Mouse (Mus musculus) embryonic facial prominence, embryonic 11.5 days (tissue): ENCODE data around the gene Pdxk. TPM values are rescaled to one million over a fixed set of nuclear protein-coding genes. Genes with fewer than 3 reads are reported as not detected.

ENCODE experiments used
- ATAC-seq: fragments of 200-750 bp; cut with Nextera tagmentation; replicated peaks from 2 replicates; pipeline ENCODE4 v1.8.0; 2017; ENCODE audit warnings: low read depth; ENCODE audit not compliant: insufficient number of reproducible peaks, low FRiP score, low TSS enrichment
- DNase-seq: peaks from one replicate; pipeline ENCODE4 v3.0.0-alpha.2; 2015; ENCODE audit warnings: low spot score
- H3K27ac ChIP-seq: fragments of 300-500 bp; sonication (generic); replicated peaks from 2 replicates; pipeline ENCODE4 v1.5.1; 2014; ENCODE audit warnings: mild to moderate bottlenecking, low read depth, low read length, control low read depth
- H3K27me3 ChIP-seq: fragments of 300-500 bp; sonication (generic); 2 replicates; pipeline ENCODE4 v1.6.1; 2014; ENCODE audit warnings: mild to moderate bottlenecking, low read length, moderate library complexity, mixed read lengths; ENCODE audit not compliant: control insufficient read depth, insufficient read depth
- H3K36me3 ChIP-seq: fragments of 300-500 bp; sonication (generic); replicated peaks from 2 replicates; pipeline ENCODE4 v1.6.1; 2014; ENCODE audit warnings: low read depth, mild to moderate bottlenecking, low read length, moderate library complexity, mixed read lengths; ENCODE audit not compliant: control insufficient read depth, insufficient read depth
- H3K4me1 ChIP-seq: fragments of 300-500 bp; sonication (generic); 2 replicates; pipeline ENCODE4 v1.6.1; 2014; ENCODE audit warnings: low read length, mixed read lengths; ENCODE audit not compliant: control insufficient read depth, insufficient read depth
- H3K4me2 ChIP-seq: fragments of 300-500 bp; sonication (generic); 2 replicates; pipeline ENCODE4 v1.6.1; 2014; ENCODE audit warnings: low read depth, mild to moderate bottlenecking, control low read depth, low read length, moderate library complexity
- H3K4me3 ChIP-seq: fragments of 300-500 bp; sonication (generic); 2 replicates; pipeline ENCODE4 v1.5.1; 2014; ENCODE audit warnings: low read depth, low read length, control low read depth
- H3K9ac ChIP-seq: fragments of 300-500 bp; sonication (generic); replicated peaks from 2 replicates; pipeline ENCODE4 v1.6.1; 2014; ENCODE audit warnings: mild to moderate bottlenecking, control low read depth, low read length
- H3K9me3 ChIP-seq: fragments of 300-500 bp; sonication (generic); replicated peaks from 2 replicates; pipeline ENCODE4 v1.6.1; 2016; ENCODE audit warnings: mild to moderate bottlenecking, low read length, inconsistent platforms, mixed read lengths; ENCODE audit not compliant: control insufficient read depth
- WGBS: fragments of 180-500 bp; shearing (Covaris S2); extraction: QIAGEN DNeasy Blood & Tissue Kit; methylation state at CpG from one replicate; pipeline ENCODE4 v1.1.7; 2014; 5-methylcytosine and 5-hydroxymethylcytosine counted together
- polyA plus RNA-seq: library from polyadenylated mRNA; unstranded; fragments of >200 nt; fragmentation: Nextera tagmentation; extraction: Ambion mirVana; gene quantifications from 2 replicates; pipeline ENCODE4 v1.2.1, GENCODE M21; 2014

The Pdxk gene
- polyA plus RNA-seq, 1 experiment from 2014 or later = 7.4 TPM

- Histone ChIP-seq H3K4me1 (peaks cover 5% of the 10 kb centered on the region; the same call in 1 of the 2 replicates), H3K4me2 (peak overlapping the region; percentile 99), H3K27ac (no peak overlapping the region), H3K27me3 (0 out of 2 replicates have a peak, but pooled peaks cover 2% of the 10 kb centered on the region), H3K36me3 (no peaks in the 10 kb centered on the region), H3K4me3 (peak overlapping the region; percentile 65), H3K9ac (peak overlapping the region; percentile 62), H3K9me3 (no peaks in the 10 kb centered on the region)
- no peak for DNase-seq
- 1% methylated on average over 32 of the region's 32 CpGs for WGBS
- ATAC-seq = peak; percentile 11; the same call in 1 of the 2 replicates
Observed at GRCm38 (mm10) chr10:78464201-78464791, 479 bp downstream of the Pdxk start.

GRCm38 (mm10) chr10:78463769-78464167 lies 1.0 kb downstream of the Pdxk start:
- H3K4me2 ChIP-seq = peak overlapping the region; percentile 99
- no peak for ATAC-seq
- no peak overlapping the region for H3K27ac ChIP-seq
- no peak for DNase-seq
- H3K4me1 ChIP-seq = peaks cover 5% of the 10 kb centered on the region; the same call in 1 of the 2 replicates
- H3K27me3 ChIP-seq = 0 out of 2 replicates have a peak, but pooled peaks cover 2% of the 10 kb centered on the region
- H3K9me3 ChIP-seq = no peaks in the 10 kb centered on the region
- no peaks in the 10 kb centered on the region for H3K36me3 ChIP-seq
- H3K9ac ChIP-seq = peak overlapping the region; percentile 62
- H3K4me3 ChIP-seq = peak overlapping the region; percentile 65
- WGBS = 94% methylated on average over 3 of the region's 3 CpGs

- Histone ChIP-seq H3K4me1 (peaks cover 5% of the 10 kb centered on the region; the same call in 1 of the 2 replicates), H3K27me3 (0 out of 2 replicates have a peak, but pooled peaks cover 2% of the 10 kb centered on the region), H3K4me3 (no peak overlapping the region), H3K9me3 (no peaks in the 10 kb centered on the region), H3K36me3 (no peaks in the 10 kb centered on the region), H3K4me2 (no peak overlapping the region), H3K27ac (no peak overlapping the region), H3K9ac (no peak overlapping the region)
- ATAC-seq (no peak), DNase-seq (no peak)
- 90% methylated on average over 8 of the region's 8 CpGs for WGBS
Observed at GRCm38 (mm10) chr10:78462945-78463768, 1.6 kb downstream of the Pdxk start.

GRCm38 (mm10) chr10:78461767-78462166 lies 3.0 kb downstream of the Pdxk start:
- ATAC-seq (no peak), DNase-seq (no peak)
- Histone ChIP-seq H3K9me3 (no peaks in the 10 kb centered on the region), H3K9ac (no peak overlapping the region), H3K4me2 (no peak overlapping the region), H3K4me1 (peaks cover 5% of the 10 kb centered on the region; the same call in 1 of the 2 replicates), H3K4me3 (no peak overlapping the region), H3K27ac (no peak overlapping the region), H3K27me3 (0 out of 2 replicates have a peak, but pooled peaks cover 2% of the 10 kb centered on the region), H3K36me3 (no peaks in the 10 kb centered on the region)
- 74% methylated on average over 4 of the region's 4 CpGs for WGBS

DNA sequence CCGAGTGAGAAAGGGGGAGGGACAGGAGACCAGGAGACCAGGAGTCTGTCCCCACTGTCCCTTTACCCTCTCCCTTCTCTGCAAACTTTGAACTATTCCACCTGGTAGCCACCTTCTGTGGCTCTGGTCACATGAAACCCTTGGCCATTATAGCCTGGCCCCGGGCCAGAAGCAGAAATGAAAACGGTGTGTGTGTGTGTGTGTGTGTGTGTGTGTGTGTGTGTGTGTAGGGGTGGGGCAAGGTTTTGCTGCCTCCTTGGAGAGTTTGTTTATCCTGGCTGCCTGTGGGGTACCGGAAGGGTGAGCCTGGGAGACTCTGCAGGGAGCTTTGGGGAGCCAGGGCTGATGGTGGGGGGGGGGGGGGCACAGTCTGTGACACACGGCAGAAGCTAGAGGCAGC lies 4.3 kb downstream of the Pdxk start:
- no peak overlapping the region for H3K4me3 ChIP-seq
- peaks cover 5% of the 10 kb centered on the region; the same call in 1 of the 2 replicates for H3K4me1 ChIP-seq
- no peak overlapping the region for H3K9ac ChIP-seq
- 44% methylated on average over 5 of the region's 5 CpGs for WGBS
- no peak overlapping the region for H3K27ac ChIP-seq
- no peaks in the 10 kb centered on the region for H3K36me3 ChIP-seq
- no peak overlapping the region for H3K4me2 ChIP-seq
- no peaks in the 10 kb centered on the region for H3K9me3 ChIP-seq
- 0 out of 2 replicates have a peak, but pooled peaks cover 2% of the 10 kb centered on the region for H3K27me3 ChIP-seq
- DNase-seq = no peak
- no peak for ATAC-seq

DNA sequence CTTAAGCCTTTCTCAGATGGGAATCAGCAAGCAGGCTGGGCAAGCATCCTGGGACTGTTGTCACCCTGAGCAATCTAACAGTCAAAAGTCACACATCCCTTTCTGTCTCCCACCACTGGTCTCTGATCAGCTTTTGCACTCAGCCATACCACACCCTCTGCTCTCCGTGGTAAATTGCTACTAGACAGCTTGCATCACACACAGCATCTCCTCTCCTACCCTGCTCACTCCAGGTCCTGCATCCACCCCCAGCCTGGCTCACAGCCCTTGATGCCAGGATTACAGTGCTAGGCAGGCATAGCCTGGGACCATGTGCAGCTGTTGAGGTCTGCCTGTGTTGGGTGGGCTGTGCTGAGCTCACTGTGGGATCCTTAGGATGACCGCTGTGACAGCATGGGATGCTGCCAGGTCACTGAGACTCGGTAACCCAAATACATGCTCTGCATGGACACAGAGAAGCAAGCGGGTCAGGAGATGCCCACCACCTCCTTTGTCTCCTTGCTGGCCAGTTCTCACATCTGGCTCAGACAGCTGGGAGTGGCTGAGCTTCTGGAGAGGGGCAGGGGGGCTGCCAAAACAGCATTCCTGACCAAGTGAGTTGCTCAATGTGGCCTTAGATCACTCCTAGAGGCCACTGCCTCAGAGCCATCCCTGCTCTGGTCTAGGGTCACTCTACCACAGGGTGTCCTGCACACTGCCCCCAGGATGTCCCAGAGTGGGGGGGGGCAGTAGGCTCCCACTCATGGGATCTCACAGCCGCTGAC lies 6.2 kb downstream of the Pdxk start:
- Histone ChIP-seq H3K4me3 (no peak overlapping the region), H3K4me1 (peaks cover 3% of the 10 kb centered on the region; the same call in 1 of the 2 replicates), H3K9ac (no peak overlapping the region), H3K36me3 (no peaks in the 10 kb centered on the region), H3K27me3 (0 out of 2 replicates have a peak, but pooled peaks cover under 1% of the 10 kb centered on the region), H3K9me3 (no peaks in the 10 kb centered on the region), H3K4me2 (no peak overlapping the region), H3K27ac (no peak overlapping the region)
- WGBS = 66% methylated on average over 5 of the region's 5 CpGs
- DNase-seq = no peak
- ATAC-seq = no peak

DNA sequence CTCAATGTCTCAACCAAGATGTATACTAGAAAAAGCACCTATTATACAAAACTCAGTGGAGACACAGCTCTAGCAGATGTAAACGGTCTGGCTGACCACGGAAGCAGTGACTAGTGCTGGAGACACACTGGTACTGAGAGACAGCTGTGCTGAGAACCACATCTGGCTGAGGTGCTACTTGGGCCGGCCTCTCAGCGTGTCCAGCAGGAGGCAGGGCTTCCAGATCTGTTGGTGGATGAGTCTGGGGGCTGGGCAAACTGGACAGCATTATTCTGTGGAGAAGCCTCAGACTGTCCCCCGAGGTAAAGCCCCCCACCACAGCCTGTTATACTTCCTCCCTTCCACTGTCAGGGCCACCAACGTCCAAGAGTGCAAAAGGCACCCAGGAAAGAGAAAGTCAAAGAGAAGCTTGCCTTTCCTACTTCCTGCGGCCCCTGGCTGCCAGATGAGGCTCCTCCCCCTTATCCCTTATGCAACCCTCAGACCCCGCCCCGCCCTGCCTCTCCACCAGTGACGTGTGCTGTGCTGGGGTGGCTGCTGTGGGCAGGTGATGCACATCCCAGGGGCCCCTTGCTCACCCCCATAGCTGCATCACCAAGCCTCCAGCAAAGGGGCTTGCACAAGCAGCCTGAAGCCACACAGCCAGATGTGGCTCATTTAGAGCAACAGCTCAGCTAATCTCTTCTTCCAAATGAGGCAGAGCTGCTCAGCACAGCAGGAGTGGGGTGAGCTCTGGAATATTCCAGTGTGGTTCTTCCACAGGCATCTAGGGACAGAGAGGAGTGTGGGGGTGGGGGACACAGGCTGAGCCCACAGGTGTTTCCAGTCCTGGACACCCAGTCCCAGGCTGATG lies 7.1 kb downstream of the Pdxk start:
- Histone ChIP-seq H3K9me3 (no peaks in the 10 kb centered on the region), H3K4me2 (no peak overlapping the region), H3K4me1 (peaks cover 3% of the 10 kb centered on the region; the same call in 1 of the 2 replicates), H3K4me3 (no peak overlapping the region), H3K27me3 (no peaks in the 10 kb centered on the region), H3K9ac (no peak overlapping the region), H3K36me3 (no peaks in the 10 kb centered on the region), H3K27ac (no peak overlapping the region)
- 17% methylated on average over 10 of the region's 10 CpGs for WGBS
- no peak for ATAC-seq
- peak; percentile 22 for DNase-seq
